ENCODE assay signal across 14 mouse cellular contexts in the genomic region with DNA sequence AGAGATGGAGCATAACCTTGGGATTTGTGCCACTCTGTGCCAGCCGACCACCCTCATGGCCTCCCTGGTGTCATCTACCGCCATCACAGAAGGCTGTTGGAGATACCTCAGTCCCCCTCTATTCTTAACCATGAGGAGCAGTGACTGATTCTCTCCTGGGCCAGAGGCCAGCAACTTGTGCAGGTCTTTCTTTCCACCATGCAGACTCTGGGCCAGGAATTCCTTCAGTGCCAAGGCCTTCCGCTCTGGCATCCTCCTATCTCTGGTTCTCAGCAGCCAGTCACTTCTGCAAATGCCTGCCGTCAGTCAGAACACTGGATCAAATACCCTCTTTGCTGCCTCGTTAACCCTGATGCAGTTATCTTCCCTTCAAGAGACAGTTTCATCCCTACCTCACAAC. TPM values are rescaled to one million over a fixed set of nuclear protein-coding genes. Genes with fewer than 3 reads are reported as not detected.
DNase-seq lines count a peak whose midpoint lies in the region; ATAC-seq and TF ChIP-seq lines count a peak whose summit lies in the region.
"Had no signal": no experiment of that assay in that cellular context is flagged by ENCODE, and none has a peak within 500 bp of the region (broad histone marks: within the 10 kb centered on the region; RNA-seq: fewer than 3 reads in every experiment).

No protein-coding gene starts in this region.

- H3K4me2 ChIP-seq in heart, embryonic 11.5 days, result no peak overlapping the region
- H3K4me2 ChIP-seq: liver, embryonic 13.5 days had no signal

- peak; percentile 60 for DNase-seq in cerebellum, adult 11-12 months
- DNase-seq in cerebellum, adult 9-10 months, result no peak
- DNase-seq in heart, adult 2 months, result peak in 1 of 2 experiments; percentile 64
- peak; percentile 64 for DNase-seq in Muller cell, postnatal 12 days (ENCODE audit: inconsistent ontology term)
- no peak for DNase-seq in right cerebral cortex, postnatal 10 days (ENCODE audit: low spot score in 2 of 2)
- DNase-seq: kidney, postnatal 14 days; liver, embryonic 13.5 days; lung, postnatal 36 days; thymus, adult 18-20 months had no signal

- no peak overlapping the region for H3K4me3 ChIP-seq in heart, adult 2 months
- H3K4me3 ChIP-seq in heart, embryonic 11.5 days (ENCODE audit: low read depth, low read length), result no peak overlapping the region
- H3K4me3 ChIP-seq in embryonic fibroblast, embryonic 13.5 days (ENCODE audit: insufficient read depth, low read length), result no peak overlapping the region
- H3K4me3 ChIP-seq: left cerebral cortex, adult 2 months; liver, embryonic 13.5 days had no signal

- no peak for TF ChIP-seq EP300 in heart, adult 2 months (IDR thresholded peaks at IDR 0.05; ENCODE audit: insufficient read depth, low read depth, low read length)

- H3K27ac ChIP-seq in heart, adult 2 months, result peak overlapping the region; percentile 33; the same call in 1 of the 2 replicates
- no peak overlapping the region for H3K27ac ChIP-seq in heart, embryonic 11.5 days (ENCODE audit: low read depth, low read length)
- H3K27ac ChIP-seq in embryonic fibroblast, embryonic 13.5 days (ENCODE audit: insufficient read depth, low read length), result peak overlapping the region; percentile 36
- H3K27ac ChIP-seq: left cerebral cortex, adult 2 months; liver, embryonic 13.5 days had no signal

- intact Hi-C loops in heart, adult 2 months (cut with DNase I), result loop anchor here (2.0 kb wide), 1 partner anchor 82 kb away; no protein-coding TSS in a partner anchor

- H3K4me1 ChIP-seq in heart, adult 2 months (ENCODE audit: control insufficient read depth, insufficient read depth, low read length), result peaks cover 18% of the 10 kb centered on the region
- peaks cover 14% of the 10 kb centered on the region for H3K4me1 ChIP-seq in heart, embryonic 11.5 days (ENCODE audit: control insufficient read depth, insufficient read depth, low read length)
- peaks cover 7% of the 10 kb centered on the region for H3K4me1 ChIP-seq in embryonic fibroblast, embryonic 13.5 days (ENCODE audit: control insufficient read depth, insufficient read depth, low read length)
- H3K4me1 ChIP-seq: liver, embryonic 13.5 days had no signal

- no peak for ATAC-seq in heart, embryonic 11.5 days (replicated peaks; ENCODE audit: insufficient number of reproducible peaks, low FRiP score, low TSS enrichment)
- ATAC-seq in granulocyte monocyte progenitor cell, adult 5-6 weeks (replicated peaks; ENCODE audit: poor library complexity, severe bottlenecking), result no peak

- H3K27me3 ChIP-seq in heart, adult 2 months (ENCODE audit: control insufficient read depth, insufficient read depth, low read length), result no peaks in the 10 kb centered on the region
- H3K27me3 ChIP-seq in heart, embryonic 11.5 days (ENCODE audit: control insufficient read depth, insufficient read depth, low read length), result no peaks in the 10 kb centered on the region
- H3K27me3 ChIP-seq: liver, embryonic 13.5 days had no signal

- H3K9me3 ChIP-seq in heart, embryonic 11.5 days (replicated peaks; ENCODE audit: control insufficient read depth, low read length), result no peaks in the 10 kb centered on the region
- H3K9me3 ChIP-seq: G1E; liver, embryonic 13.5 days had no signal

- no peak for TF ChIP-seq CTCF in heart, adult 2 months (IDR thresholded peaks at IDR 0.05)
- no peak for TF ChIP-seq CTCF in embryonic fibroblast, embryonic 13.5 days (IDR thresholded peaks at IDR 0.05; ENCODE audit: borderline replicate concordance, insufficient read depth, low read length)

- H3K9ac ChIP-seq in heart, adult 2 months (ENCODE audit: low read depth, low read length), result no peak overlapping the region
- no peak overlapping the region for H3K9ac ChIP-seq in heart, embryonic 11.5 days (ENCODE audit: low read depth, low read length)
- H3K9ac ChIP-seq: liver, embryonic 13.5 days had no signal

- H3K79me2 ChIP-seq in heart, adult 2 months (replicated peaks; ENCODE audit: control insufficient read depth, insufficient read depth, low read length), result no peaks in the 10 kb centered on the region

- TF ChIP-seq POLR2A in heart, adult 2 months (IDR thresholded peaks at IDR 0.05; ENCODE audit: insufficient read depth, low read depth, low read length), result no peak
- no peak for TF ChIP-seq POLR2A in embryonic fibroblast, embryonic 13.5 days (IDR thresholded peaks at IDR 0.05; ENCODE audit: low read depth, low read length)

- WGBS in heart, adult 2 months, result 59% methylated on average over 5 of the region's 5 CpGs
- WGBS in heart, embryonic 11.5 days (ENCODE audit: insufficient replicate concordance), result 66% methylated on average over 5 of the region's 5 CpGs

- peaks cover 7% of the 10 kb centered on the region for H3K36me3 ChIP-seq in heart, adult 2 months (ENCODE audit: control insufficient read depth, insufficient read depth, low read length)
- H3K36me3 ChIP-seq in heart, embryonic 11.5 days (ENCODE audit: control insufficient read depth, insufficient read depth, low read length), result no peaks in the 10 kb centered on the region

RNA-seq across cellular contexts. Expression of gene Srebf1, which starts 31.9 kb away (rescaled TPM):
- 10 to 100 TPM; 25.3 to 35.4 TPM for total RNA-seq in heart, adult 2 months (2021)
- 42.6 and 54.0 TPM in 2 replicates for polyA plus RNA-seq in heart, adult 2 months (2012; rRNA removed)
- 39.0 and 41.0 TPM in 2 replicates for polyA plus RNA-seq in heart, embryonic 11.5 days (2014; fragmentation: Nextera tagmentation; extraction: Ambion mirVana)
- polyA plus RNA-seq in embryonic fibroblast, embryonic 13.5 days (2011; ENCODE audit: insufficient read length, low read depth, missing spikeins), result 54.1 and 57.3 TPM in 2 replicates
- total RNA-seq in granulocyte monocyte progenitor cell, adult 5-6 weeks (2014; fragmentation: Nextera tagmentation), result 27.3 and 33.0 TPM in 2 replicates
- total RNA-seq in granulocyte monocyte progenitor cell, adult 5-6 weeks (2017), result 36.8 and 42.0 TPM in 2 replicates

Comparison
In these comparisons a context has a peak if more than half of its experiments do, and no peak if none do; other contexts are left out.
1. DNase-seq: peak in cerebellum, adult 11-12 months (single experiment) and Muller cell, postnatal 12 days (single experiment); none in cerebellum, adult 9-10 months (single experiment) and right cerebral cortex, postnatal 10 days (0 of 2).